19 mouse cellular contexts compared by ENCODE assay signal in the genomic region with DNA sequence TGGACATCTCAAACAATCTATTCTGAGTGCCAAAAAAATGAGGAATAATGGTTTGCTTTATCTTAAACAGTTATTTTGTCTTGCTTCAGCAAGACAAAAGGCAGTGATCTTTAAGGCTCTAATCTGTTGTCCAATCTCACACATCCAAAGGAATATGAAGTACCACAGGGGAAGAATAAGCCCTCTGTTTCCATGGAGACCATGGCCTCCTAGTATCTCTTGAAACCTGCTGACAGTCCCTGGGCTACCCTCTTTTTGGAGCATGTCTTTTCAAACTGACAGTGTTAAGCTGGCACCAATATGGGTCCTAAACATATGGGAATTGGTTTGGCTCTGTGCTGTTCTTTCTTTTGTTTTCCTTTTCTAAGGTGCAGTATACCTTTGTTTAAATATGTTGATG.
"Had no signal": no experiment of that assay in that cellular context is flagged by ENCODE, and none has a peak within 500 bp of the region (broad histone marks: within the 10 kb centered on the region; RNA-seq: fewer than 3 reads in every experiment).

No protein-coding gene starts in this region.

- ATAC-seq: liver, embryonic 12.5 days had no signal

- H3K4me1 ChIP-seq: liver, embryonic 12.5 days; megakaryocyte, embryonic 14.5 days; neural tube, embryonic 13.5 days; neural tube, embryonic 15.5 days had no signal

- H3K36me3 ChIP-seq: liver, embryonic 12.5 days; neural tube, embryonic 13.5 days; neural tube, embryonic 15.5 days had no signal

- H3K4me2 ChIP-seq: liver, embryonic 12.5 days; lung, embryonic 14.5 days; neural tube, embryonic 13.5 days; neural tube, embryonic 15.5 days had no signal

- H3K9ac ChIP-seq: liver, embryonic 12.5 days; liver, embryonic 14.5 days; lung, embryonic 14.5 days; neural tube, embryonic 13.5 days; neural tube, embryonic 15.5 days had no signal

- H3K9me3 ChIP-seq: liver, embryonic 12.5 days; megakaryocyte, embryonic 14.5 days; neural tube, embryonic 13.5 days; neural tube, embryonic 15.5 days had no signal

- H3K27ac ChIP-seq: liver, embryonic 12.5 days; liver, embryonic 14.5 days; macrophage; neural tube, embryonic 13.5 days; neural tube, embryonic 15.5 days had no signal

- H3K27me3 ChIP-seq: liver, embryonic 12.5 days; megakaryocyte, embryonic 14.5 days; neural tube, embryonic 13.5 days; neural tube, embryonic 15.5 days had no signal

- H3K4me3 ChIP-seq: liver, embryonic 12.5 days; megakaryocyte, embryonic 14.5 days; myocyte; neural tube, embryonic 13.5 days; neural tube, embryonic 15.5 days had no signal

- DNase-seq: lung, adult 18-20 months; lung, embryonic 14.5 days; lung, postnatal 10 days; lung, postnatal 36 days; retina, postnatal 1 day; right cerebral cortex, adult 18-20 months; right cerebral cortex, postnatal 25 days; right cerebral cortex, postnatal 4 days; spleen, adult 18-20 months; thymus, adult 18-20 months; thymus, postnatal 14 days; thymus, postnatal 36 days had no signal
